Mouse (Mus musculus): ENCODE results near the gene Tgfbr3l.

- no peak for TF ChIP-seq CTCF (IDR thresholded peaks at IDR 0.05; ENCODE audit: borderline replicate concordance, insufficient read depth, low read length)
- no peak for TF ChIP-seq POLR2A (IDR thresholded peaks at IDR 0.05; ENCODE audit: low read depth, low read length)
Observed at GRCm38 (mm10) chr8:4249213-4249612, 1.2 kb downstream of the Tgfbr3l start.

All from embryonic fibroblast, embryonic 13.5 days (primary cell).